Mouse (Mus musculus) lung, postnatal 0 days (tissue): Measurements from ENCODE around the gene Mtr. TPM values are rescaled to one million over a fixed set of nuclear protein-coding genes. Genes with fewer than 3 reads are reported as not detected.
A peak's percentile ranks its signal among the peaks of the same experiment; 100 is the strongest.

ENCODE experiments used
- ATAC-seq: fragments of 200-750 bp; cut with Nextera tagmentation; 2 replicates; pipeline ENCODE4 v1.8.0; 2017; ENCODE audit warnings: moderate library complexity
- DNase-seq: peaks from one replicate; pipeline ENCODE4 v3.0.0-alpha.2; 2016; ENCODE audit warnings: low spot score
- H3K27ac ChIP-seq: fragments of 300-500 bp; sonication (generic); 2 replicates; pipeline ENCODE4 v1.5.1; 2014; ENCODE audit warnings: antibody characterized with exemption, mild to moderate bottlenecking, low read length, mixed read lengths
- H3K27me3 ChIP-seq: fragments of 300-500 bp; sonication (generic); replicated peaks from 2 replicates; pipeline ENCODE4 v1.6.1; 2014; ENCODE audit warnings: low read length, mixed read lengths; ENCODE audit not compliant: insufficient read depth
- H3K36me3 ChIP-seq: fragments of 300-500 bp; sonication (generic); 2 replicates; pipeline ENCODE4 v1.6.1; 2014; ENCODE audit warnings: low read length, mixed read lengths; ENCODE audit not compliant: insufficient read depth
- H3K4me1 ChIP-seq: fragments of 300-500 bp; sonication (generic); 2 replicates; pipeline ENCODE4 v1.6.1; 2014; ENCODE audit warnings: antibody characterized with exemption, low read depth, low read length, mixed read lengths; ENCODE audit not compliant: insufficient read depth
- H3K4me2 ChIP-seq: fragments of 300-500 bp; sonication (generic); replicated peaks from 2 replicates; pipeline ENCODE4 v1.6.1; 2014; ENCODE audit warnings: low read depth, mild to moderate bottlenecking, low read length, moderate library complexity, mixed read lengths
- H3K4me3 ChIP-seq: fragments of 300-500 bp; sonication (generic); 2 replicates; pipeline ENCODE4 v1.5.1; 2014; ENCODE audit warnings: low read depth, low read length
- H3K9ac ChIP-seq: fragments of 300-500 bp; sonication (generic); replicated peaks from 2 replicates; pipeline ENCODE4 v1.6.1; 2014; ENCODE audit warnings: low read depth, mild to moderate bottlenecking
- H3K9me3 ChIP-seq: fragments of 300-500 bp; sonication (generic); 2 replicates; pipeline ENCODE4 v1.6.1; 2016; ENCODE audit warnings: low read length, mixed read lengths
- CTCF ChIP-seq: IDR thresholded peaks from 2 replicates; pipeline ENCODE4 v1.5.1; 2016; ENCODE audit warnings: antibody characterized with exemption, mild to moderate bottlenecking
- EP300 ChIP-seq: IDR thresholded peaks from 2 replicates; pipeline ENCODE4 v1.6.1; 2016; ENCODE audit warnings: antibody characterized with exemption, mild to moderate bottlenecking, control low read depth
- WGBS: fragments of 180-500 bp; shearing (Covaris S2); extraction: QIAGEN DNeasy Blood & Tissue Kit; methylation state at CpG from one replicate; pipeline ENCODE4 v1.1.7; 2014; 5-methylcytosine and 5-hydroxymethylcytosine counted together
- polyA plus RNA-seq: library from polyadenylated mRNA; unstranded; fragments of >200 nt; fragmentation: Nextera tagmentation; extraction: Ambion mirVana; gene quantifications from 2 replicates; pipeline ENCODE4 v1.2.1, GENCODE M21; 2015

The Mtr gene
- polyA plus RNA-seq, result 4.9 and 5.2 TPM in 2 replicates

- TF ChIP-seq CTCF, result no peak
- no peak for TF ChIP-seq EP300
- H3K27ac ChIP-seq, result peak within 1 kb of the TSS; percentile 90
- ATAC-seq, result peak; percentile 100
- WGBS, result under 1% methylated on average over 69 of the region's 69 CpGs
- peak within 1 kb of the TSS; percentile 79 for H3K4me3 ChIP-seq
- H3K36me3 ChIP-seq, result no peaks in the 10 kb centered on the region
- H3K9me3 ChIP-seq, result no peaks in the 10 kb centered on the region
- peaks cover 8% of the 10 kb centered on the region; the same call in 1 of the 2 replicates for H3K4me1 ChIP-seq
- H3K4me2 ChIP-seq, result peak within 1 kb of the TSS; percentile 71
- DNase-seq, result peak; percentile 99
- H3K9ac ChIP-seq, result peak within 1 kb of the TSS; percentile 76
- no peaks in the 10 kb centered on the region for H3K27me3 ChIP-seq
These were observed at the start of gene Mtr for GRCm38 (mm10) chr13:12257391-12258380. Gene Mtr, minus strand, starts transcription at chr13:12258113.

DNA sequence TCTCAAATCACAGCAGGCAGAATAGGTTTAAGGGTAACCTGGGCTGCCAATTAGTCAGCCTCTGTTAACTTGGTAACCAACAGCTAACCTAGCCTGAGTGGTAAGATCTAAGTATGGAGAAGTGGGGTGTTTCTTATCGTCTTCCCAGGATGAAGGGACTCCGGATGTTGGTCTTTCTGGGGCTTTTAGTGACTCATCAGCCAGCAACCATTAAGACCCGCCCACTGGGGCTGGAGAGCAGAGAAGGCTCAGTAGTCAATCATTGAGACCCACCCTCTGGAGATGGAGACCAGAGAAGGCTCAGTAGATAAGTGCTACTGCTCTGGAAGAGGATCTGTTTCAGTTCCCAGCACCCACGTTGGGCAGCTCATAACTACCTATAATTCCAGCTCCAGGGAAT, 49.4 kb upstream of the Mtr start:
- no peak overlapping the region for H3K27ac ChIP-seq
- H3K36me3 ChIP-seq, result no peaks in the 10 kb centered on the region
- 57% methylated on average over 4 of the region's 4 CpGs for WGBS

GRCm38 (mm10) chr13:12305540-12305939, 47.6 kb upstream of the Mtr start:
- no peak for DNase-seq

More for the DNA sequence above, 49.4 kb upstream of the Mtr start:
- no peak overlapping the region for H3K4me3 ChIP-seq
- no peak overlapping the region for H3K9ac ChIP-seq
- no peak for DNase-seq
- no peak overlapping the region for H3K4me2 ChIP-seq
- no peaks in the 10 kb centered on the region for H3K4me1 ChIP-seq
- H3K9me3 ChIP-seq, result no peaks in the 10 kb centered on the region
- H3K27me3 ChIP-seq, result no peaks in the 10 kb centered on the region
- TF ChIP-seq CTCF (no peak), EP300 (no peak)
- ATAC-seq, result no peak

DNA sequence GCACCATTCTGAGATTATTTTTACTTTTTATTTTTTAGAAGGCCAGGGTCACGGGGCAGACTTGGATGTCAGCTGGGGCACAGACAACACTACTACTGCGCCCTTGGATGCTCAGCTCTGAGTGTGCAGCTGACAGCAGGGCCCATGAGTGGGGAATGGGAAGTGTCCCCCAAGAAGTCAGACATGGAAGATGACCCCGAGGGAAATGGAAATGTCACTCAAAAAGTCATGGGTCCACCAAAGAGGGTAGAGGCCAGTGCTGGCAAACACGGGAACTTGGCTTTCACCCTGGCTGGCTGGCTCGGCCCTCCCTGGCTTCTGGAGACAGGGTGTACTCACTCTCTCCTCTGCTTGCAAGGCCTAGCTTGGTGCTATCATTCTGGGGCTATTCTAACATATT, 47.1 kb upstream of the Mtr start:
- 82% methylated on average over 5 of the region's 5 CpGs for WGBS
- DNase-seq (no peak), ATAC-seq (no peak)
- Histone ChIP-seq H3K9ac (no peak overlapping the region), H3K4me1 (no peaks in the 10 kb centered on the region), H3K4me3 (no peak overlapping the region), H3K36me3 (no peaks in the 10 kb centered on the region), H3K27me3 (no peaks in the 10 kb centered on the region), H3K27ac (no peak overlapping the region), H3K9me3 (no peaks in the 10 kb centered on the region), H3K4me2 (no peak overlapping the region)
- TF ChIP-seq EP300, result no peak
- TF ChIP-seq CTCF, result no peak

More at GRCm38 (mm10) chr13:12305540-12305939, 47.6 kb upstream of the Mtr start:
- WGBS, result 82% methylated on average over 8 of the region's 8 CpGs
- H3K4me3 ChIP-seq, result no peak overlapping the region
- H3K27ac ChIP-seq, result no peak overlapping the region
- no peak overlapping the region for H3K9ac ChIP-seq
- no peak for ATAC-seq
- H3K36me3 ChIP-seq, result no peaks in the 10 kb centered on the region
- H3K4me1 ChIP-seq, result no peaks in the 10 kb centered on the region
- H3K9me3 ChIP-seq, result no peaks in the 10 kb centered on the region
- TF ChIP-seq CTCF (no peak), EP300 (no peak)
- no peaks in the 10 kb centered on the region for H3K27me3 ChIP-seq
- H3K4me2 ChIP-seq, result no peak overlapping the region

DNA sequence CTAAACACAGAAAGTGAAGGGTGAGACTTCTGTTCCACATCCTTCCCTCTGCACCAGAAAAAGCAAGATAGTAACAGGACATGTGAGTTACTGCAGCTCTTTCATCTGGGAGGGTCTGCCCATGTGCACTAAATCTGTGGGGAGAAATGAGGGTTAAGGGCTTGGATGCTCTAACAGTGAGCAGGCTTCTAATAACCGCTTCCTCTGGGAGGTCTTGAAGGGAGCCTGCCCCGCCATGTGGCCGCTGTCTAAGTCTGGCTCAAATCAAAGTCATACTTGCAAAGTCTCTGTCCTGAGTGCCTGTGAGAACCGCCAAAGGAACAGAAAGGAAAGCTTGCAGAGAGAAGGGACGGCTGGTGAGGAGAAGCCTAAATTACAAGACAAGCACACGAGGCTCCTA, 39.9 kb upstream of the Mtr start:
- no peak for TF ChIP-seq EP300
- no peak for TF ChIP-seq CTCF
- H3K27ac ChIP-seq, result no peak overlapping the region

GRCm38 (mm10) chr13:12296701-12297100, 38.8 kb upstream of the Mtr start:
- Histone ChIP-seq H3K9ac (no peak overlapping the region), H3K27me3 (no peaks in the 10 kb centered on the region), H3K36me3 (no peaks in the 10 kb centered on the region), H3K4me3 (no peak overlapping the region), H3K9me3 (no peaks in the 10 kb centered on the region), H3K4me2 (no peak overlapping the region), H3K4me1 (no peaks in the 10 kb centered on the region), H3K27ac (no peak overlapping the region)
- TF ChIP-seq CTCF, result peak; percentile 72
- TF ChIP-seq EP300, result no peak
- peak; percentile 37; the same call in 1 of the 2 replicates for ATAC-seq
- peak; percentile 58 for DNase-seq
- WGBS, result 78% methylated on average over 3 of the region's 3 CpGs

More for the DNA sequence above, 39.9 kb upstream of the Mtr start:
- no peak overlapping the region for H3K9ac ChIP-seq
- ATAC-seq, result no peak
- H3K4me3 ChIP-seq, result no peak overlapping the region
- no peaks in the 10 kb centered on the region for H3K36me3 ChIP-seq
- no peak overlapping the region for H3K4me2 ChIP-seq
- no peaks in the 10 kb centered on the region for H3K9me3 ChIP-seq
- H3K27me3 ChIP-seq, result no peaks in the 10 kb centered on the region
- no peak for DNase-seq
- WGBS, result 71% methylated on average over 6 of the region's 6 CpGs
- no peaks in the 10 kb centered on the region for H3K4me1 ChIP-seq
